Mouse (Mus musculus) G1E (cell line): ENCODE results near the gene Olfr1058.
"Not testable (repeated sequence)": the region's sequence is repeated elsewhere in the genome, so short reads cannot be mapped to it uniquely, and the experiment has no call there.

Experiments
- CTCF ChIP-seq: IDR thresholded peaks from 2 replicates; pipeline ENCODE4 v1.5.1; 2012; ENCODE audit warnings: low read depth, low read length, inconsistent platforms, mixed read lengths
- GATA1 ChIP-seq: IDR thresholded peaks from 2 replicates; pipeline ENCODE4 v1.6.1; 2012; ENCODE audit warnings: borderline replicate concordance, low read length, inconsistent platforms, mixed read lengths
- GATA2 ChIP-seq: IDR thresholded peaks from 2 replicates; pipeline ENCODE4 v1.6.1; 2012; ENCODE audit warnings: low read depth, low read length, inconsistent platforms, borderline replicate concordance
- POLR2AphosphoS5 ChIP-seq: IDR thresholded peaks from 2 replicates; pipeline ENCODE4 v1.6.1; 2012; ENCODE audit warnings: low read depth, low read length, inconsistent platforms; ENCODE audit not compliant: insufficient replicate concordance
- TAL1 ChIP-seq: conservative IDR thresholded peaks from 2 replicates; pipeline ENCODE4 v1.6.1; 2012; ENCODE audit warnings: low read depth, low read length, inconsistent platforms, mixed read lengths

DNA sequence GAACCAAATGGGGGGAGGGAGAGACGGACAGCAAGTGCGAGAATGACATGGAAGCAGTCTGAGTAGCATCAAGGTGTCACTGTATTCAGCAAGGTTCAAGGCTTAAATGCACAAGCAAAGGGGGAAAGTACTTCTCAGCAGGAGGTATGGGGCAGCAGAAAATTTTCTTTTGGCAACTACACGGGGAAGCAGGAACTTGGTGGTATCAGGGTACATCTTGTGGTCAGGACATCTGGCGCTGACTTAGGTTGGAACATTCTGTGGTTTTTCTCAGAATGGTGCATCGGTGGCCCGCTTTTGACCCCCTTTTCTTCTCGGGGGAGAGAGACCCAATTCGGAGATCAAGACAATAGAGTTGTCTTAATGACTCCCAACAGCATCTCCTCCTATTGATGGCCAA is 40.1 kb upstream of the Olfr1058 start:
- not testable (repeated sequence) for TF ChIP-seq CTCF, GATA1, POLR2AphosphoS5, GATA2, TAL1
